Mouse (Mus musculus): ENCODE results near the gene Scnn1b.

DNA sequence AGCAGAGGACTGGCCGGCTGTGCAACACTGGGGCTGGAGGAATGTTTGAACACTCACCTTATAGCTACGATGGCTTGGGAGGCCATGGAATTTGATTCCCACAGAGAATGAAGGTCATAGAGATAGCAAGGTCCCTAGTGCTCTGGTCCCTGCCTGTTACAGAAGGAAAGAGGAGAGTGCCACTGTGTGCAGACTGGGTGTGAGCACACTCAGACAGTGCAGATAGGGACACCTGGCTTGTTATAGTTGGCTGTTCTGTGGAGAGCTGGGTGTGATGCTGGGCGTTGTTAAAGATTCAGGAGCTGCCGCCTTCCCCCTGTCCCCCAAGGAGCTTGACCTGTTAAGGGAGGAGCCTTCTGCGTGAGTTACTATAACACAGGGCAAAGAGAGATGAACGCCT is 31.9 kb downstream of the Scnn1b start:
- no peak for TF ChIP-seq FOSL1 (IDR thresholded peaks at IDR 0.05; ENCODE audit: insufficient read depth, low read length, poor library complexity, severe bottlenecking)
- no peak for TF ChIP-seq CTCF (IDR thresholded peaks at IDR 0.05; ENCODE audit: control insufficient read depth, insufficient read depth, insufficient read length)
- no peak for TF ChIP-seq CEBPB (IDR thresholded peaks at IDR 0.05; ENCODE audit: low read depth)

Measured in C2C12 (cell line).